Mouse (Mus musculus): ENCODE results near the gene Prpf4.

Prpf4 gene

DNA sequence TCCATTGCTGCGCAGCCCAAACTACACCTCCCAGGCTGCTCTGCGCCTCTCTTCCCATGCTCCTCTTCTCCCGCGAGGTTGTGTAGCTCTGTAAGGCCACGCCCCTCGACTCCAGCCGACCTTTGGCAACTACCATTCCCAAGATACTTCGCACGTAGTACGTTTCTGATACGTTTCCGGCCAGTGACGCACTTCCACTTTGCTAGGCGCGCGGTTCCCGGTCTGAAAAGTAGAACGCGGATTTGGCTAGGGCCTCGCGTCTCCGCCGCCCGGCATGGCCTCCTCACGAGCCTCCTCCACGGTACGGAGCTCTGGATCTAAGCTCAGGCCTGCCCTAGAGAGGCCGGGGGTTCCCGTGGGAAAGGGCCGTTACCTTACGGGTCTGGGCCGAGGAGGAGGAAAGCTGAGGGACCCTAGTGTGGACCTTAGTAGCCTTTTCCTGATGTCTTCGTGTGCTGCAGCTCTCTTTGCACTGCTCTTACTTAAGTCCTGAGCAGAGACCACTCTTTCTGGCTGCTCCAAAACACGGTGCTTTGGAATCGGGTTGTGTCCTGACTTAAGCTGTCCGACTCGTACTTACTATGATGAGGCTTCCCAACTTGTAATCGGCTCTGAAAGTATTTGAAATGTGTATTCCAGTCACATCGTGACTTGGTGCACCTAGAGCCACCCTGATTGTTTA is at the start of gene Prpf4, which contains the start of gene Cdc26:
Gene Prpf4, plus strand, starts transcription at position 197 of the 682 bp plus-strand sequence.
Gene Cdc26, minus strand, starts transcription at position 42 of the 682 bp plus-strand sequence.
- DNase-seq: peak; percentile 99

DNA sequence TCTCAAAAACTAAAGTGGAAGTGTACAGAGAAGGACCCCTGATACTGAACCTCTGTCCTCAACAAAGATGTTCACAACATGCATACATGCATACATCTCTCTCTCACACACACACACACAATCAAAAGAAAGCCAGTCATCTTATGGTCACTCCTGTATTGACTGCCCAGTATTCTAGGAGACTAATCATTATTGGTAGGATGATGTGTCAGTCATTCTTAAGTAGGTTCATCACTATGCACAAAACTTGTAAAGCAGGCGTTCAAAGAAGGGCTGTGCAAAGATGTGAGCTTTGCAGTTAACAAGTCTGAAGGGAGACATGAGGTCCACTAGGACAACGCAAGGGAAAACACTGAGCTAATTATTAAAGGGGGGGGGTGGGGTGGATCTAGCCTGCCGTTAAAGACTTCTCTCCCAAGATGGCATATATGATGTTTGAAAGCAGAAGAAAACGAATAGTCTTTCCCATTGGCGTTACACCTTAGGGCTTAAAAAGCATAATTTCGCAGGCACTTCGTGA is 49.3 kb upstream of the Prpf4 start:
- DNase-seq: no peak

DNA sequence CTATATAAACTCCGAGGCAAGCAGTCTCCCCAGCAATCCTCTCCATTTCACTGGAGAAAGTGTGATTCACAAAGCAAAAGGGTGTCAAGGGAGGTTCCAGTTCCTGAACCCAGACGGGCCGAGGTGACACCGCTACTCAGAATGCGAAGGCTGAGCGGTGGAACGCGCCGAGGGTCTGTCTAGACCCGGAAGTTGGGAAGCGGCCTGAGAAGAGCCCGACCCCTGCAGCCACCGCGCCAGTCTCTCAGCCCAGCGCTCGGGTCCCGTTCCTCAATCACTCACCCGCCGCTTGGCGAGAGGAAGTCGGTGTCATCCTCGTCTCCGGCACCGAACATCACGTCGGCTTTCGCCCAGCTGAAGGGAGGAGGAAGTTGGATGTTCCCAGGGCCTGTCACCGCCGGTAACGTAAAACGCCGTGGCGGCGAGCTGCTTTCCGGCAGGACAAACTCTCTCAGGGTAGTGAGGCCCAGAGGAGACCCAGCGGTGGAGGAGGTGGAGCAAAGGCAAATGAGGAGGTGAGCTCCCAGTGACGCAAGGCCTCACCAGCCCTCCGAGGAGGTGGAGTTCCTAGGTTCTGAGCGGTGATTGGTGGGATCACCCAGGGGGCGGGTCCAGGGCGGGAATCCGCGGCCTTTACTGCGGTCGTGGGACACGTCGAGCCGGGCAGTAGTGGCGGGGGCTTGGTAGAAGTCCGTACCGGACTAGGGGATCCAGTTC is 48.4 kb upstream of the Prpf4 start, which contains the start of the genes Fkbp15 and Slc31a1:
Gene Fkbp15, minus strand, starts transcription at position 461 of the 717 bp plus-strand sequence.
Gene Slc31a1, plus strand, starts transcription at position 640 of the 717 bp plus-strand sequence.
- DNase-seq: peak; percentile 99

GRCm38 (mm10) chr4:62360805-62361455 is 47.7 kb upstream of the Prpf4 start:
- no peak for DNase-seq

DNA sequence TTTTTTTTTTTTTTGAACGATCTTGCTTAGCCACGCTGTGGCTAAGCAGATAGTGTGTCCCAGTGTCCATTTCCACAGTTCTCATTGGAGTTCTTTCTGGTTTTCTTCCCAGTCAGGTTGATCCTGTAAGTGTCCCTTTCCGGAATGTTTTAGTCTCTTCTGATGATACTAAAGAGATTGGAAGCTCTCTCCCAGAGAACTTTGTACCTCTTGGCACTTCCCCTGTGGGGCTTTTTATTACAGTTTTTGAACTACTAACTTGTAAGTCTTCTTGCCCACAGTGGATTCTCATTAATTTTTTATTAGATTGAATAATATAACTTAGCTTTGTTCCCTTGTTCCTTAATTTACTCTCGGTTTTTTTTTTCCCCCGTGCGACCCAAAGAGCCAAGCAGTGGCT is 47.0 kb upstream of the Prpf4 start:
- DNase-seq: no peak

DNA sequence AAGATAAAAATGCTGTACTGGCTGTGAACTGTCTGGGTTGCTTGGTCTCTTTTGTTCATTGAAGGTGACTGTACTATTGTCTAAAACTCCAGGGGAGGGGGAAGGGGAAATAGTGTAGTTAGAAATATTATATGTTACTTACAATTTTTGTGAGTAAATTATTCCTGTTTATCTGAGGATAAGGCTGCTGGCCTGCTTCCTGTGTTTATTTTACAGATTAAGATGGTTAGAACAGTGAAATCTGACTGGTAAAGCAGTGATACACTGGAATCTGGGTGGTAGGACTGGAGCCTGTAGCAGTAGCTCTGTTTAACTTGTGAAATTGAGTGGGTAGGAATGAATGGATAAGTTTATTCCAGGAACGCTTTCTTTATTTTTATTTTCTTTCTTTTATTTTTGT is 46.6 kb upstream of the Prpf4 start:
- no peak for DNase-seq

GRCm38 (mm10) chr4:62362437-62362836 is 46.2 kb upstream of the Prpf4 start:
- no peak for DNase-seq

DNA sequence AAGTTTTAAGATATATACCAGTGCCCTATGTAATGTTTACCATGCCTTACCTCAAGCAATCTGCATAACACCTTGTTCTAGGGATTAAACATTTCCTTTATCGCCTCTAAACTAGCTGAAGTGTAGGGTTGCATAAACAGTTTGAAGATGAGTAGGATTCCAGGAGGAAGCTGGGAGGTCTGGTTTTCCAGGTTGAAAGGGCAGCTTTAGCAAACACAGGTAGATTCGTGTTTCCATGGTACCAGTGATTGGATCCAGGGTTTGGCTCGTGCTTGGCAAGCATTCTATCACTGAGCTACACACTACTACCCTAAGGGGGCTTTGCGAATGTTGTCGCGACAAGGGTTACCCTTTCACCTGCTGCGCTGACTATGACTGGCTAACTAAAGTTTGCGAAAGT is 44.3 kb upstream of the Prpf4 start:
- DNase-seq: no peak

- no peak for DNase-seq
Observed at GRCm38 (mm10) chr4:62366291-62366690, 42.3 kb upstream of the Prpf4 start.

DNA sequence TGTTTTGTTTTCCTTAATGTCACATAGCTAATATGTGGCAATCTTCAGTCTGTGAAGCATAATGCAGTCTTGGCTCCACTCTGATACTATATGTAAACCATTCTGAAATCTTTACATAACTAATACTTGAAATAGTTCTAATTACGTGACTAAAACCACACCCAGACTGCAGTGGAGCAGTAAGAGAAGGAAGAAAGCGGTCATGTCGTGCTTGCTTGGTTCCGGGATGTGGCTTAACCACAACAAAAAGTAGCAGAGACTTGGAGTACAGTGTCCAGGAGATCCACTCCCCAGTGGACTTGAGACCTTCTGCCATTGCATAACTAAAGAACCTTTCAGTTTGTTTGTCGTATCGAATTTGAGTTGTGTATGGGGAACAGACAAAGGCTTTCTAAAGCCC is 41.0 kb upstream of the Prpf4 start:
- DNase-seq: no peak

- no peak for DNase-seq
Observed at GRCm38 (mm10) chr4:62369091-62369490, 39.5 kb upstream of the Prpf4 start.

GRCm38 (mm10) chr4:62372410-62372809 is 36.2 kb upstream of the Prpf4 start:
- DNase-seq: no peak

DNA sequence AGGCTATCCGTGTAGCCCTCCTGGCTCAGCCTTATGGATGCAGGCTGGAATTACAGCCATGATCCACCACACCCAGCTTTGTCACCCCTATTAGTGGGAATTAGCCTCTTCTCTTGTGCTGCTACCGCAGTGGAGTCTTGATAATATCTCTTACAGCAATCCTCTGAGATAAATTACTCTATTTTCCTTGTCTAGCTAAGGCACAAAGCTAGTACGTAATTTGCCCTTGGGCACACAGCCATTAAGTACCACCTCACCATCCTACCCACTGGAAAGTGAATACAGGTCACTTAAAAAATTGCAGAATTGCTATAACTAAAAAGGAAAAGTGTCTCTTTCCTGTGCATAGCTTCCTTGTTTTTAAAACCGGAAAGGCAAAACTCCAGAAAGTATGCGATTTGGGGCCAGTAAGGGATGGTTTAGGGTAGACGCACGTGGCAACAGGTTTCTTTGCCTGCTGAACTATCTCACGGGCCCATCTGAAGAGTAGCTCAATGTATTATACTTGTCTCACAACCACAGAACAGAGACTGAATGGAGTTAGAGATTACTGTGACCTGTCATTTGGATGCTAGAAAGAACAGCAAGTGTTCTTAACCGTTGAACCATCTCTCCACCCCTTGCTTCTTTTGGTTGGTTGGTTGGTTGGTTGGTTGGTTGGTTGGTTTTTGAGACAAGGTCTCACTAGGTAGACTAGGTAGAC is 35.6 kb upstream of the Prpf4 start:
- DNase-seq: no peak

- DNase-seq: no peak
Observed at GRCm38 (mm10) chr4:62373668-62374067, 34.9 kb upstream of the Prpf4 start.

DNA sequence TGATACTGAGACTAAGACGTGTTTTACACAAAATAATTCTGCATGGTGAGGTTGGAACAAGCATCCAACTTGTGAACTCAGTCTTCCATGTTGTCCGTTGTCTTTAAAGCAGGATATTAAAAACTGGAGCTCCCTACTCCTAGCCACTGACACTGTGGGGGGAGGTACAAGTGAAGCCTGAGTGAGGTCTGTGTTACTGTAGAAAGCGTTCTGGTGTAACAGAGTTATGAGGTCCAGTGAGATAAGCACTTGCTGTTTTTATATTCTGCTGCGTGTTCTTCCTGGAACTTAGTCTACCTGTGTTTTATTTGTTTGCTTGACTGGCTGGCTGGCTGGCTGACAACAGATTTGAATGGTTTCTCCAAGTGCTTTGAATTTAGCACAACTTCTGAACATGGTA is 34.3 kb upstream of the Prpf4 start:
- no peak for DNase-seq

DNA sequence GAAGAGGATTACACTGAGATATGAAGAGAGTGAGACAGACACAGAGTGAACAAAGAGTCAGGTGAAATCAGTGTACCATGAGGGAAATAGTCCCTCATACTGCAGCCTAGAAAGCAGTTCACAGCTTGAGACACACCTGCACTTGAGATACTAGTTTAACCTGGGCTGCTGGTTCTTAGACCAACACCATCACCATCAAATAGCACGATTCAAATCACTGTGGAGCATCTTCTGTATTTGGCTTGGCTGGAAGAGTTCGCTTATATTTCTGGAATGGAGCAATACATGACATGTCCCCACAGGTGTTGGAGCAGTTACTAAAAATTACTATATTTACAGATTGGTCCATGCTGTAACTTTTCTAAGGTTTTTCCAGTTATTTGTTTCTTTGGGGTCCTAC is 32.5 kb upstream of the Prpf4 start:
- no peak for DNase-seq

DNA sequence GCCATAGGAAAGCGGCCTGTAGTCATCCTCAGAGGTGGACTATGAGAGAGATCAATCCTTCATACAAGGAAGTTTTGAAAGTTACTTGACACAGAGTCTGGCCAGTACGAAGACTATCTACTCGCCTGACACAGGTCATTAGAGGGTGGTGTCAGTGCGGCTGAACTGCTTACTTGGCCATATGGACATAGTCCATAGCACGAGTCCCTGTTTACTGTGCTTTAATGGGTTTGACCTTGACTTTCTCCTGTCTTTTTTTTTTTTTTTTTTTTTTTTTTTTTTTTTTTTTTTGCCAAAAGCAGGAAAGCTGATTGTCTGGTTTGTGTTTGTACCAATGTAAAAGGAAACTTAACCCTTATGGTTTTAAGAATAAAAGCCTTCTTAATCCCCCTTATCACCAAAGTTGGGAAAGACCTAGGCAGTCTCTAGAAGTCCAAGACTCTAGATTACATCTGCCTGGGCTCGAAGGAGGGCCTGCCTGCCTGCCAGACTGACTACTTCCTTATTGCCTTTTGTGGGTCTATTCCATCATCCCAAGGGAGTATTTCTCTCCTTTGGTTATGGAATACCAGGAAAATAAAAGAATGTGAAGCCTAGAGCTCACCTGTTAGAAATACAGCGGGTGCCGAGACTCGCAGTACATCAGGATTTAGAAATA is 28.7 kb upstream of the Prpf4 start:
- no peak for DNase-seq

GRCm38 (mm10) chr4:62383207-62383606 is 25.4 kb upstream of the Prpf4 start:
- no peak for DNase-seq

- no peak for DNase-seq
Observed at GRCm38 (mm10) chr4:62383752-62384151, 24.8 kb upstream of the Prpf4 start.

- no peak for DNase-seq
Observed at GRCm38 (mm10) chr4:62384159-62384558, 24.4 kb upstream of the Prpf4 start.

- DNase-seq: no peak
Observed at GRCm38 (mm10) chr4:62385439-62385838, 23.2 kb upstream of the Prpf4 start.
